Mouse (Mus musculus) stomach, embryonic 16.5 days (tissue): ENCODE data around the gene Mob3a. TPM values are rescaled to one million over a fixed set of nuclear protein-coding genes. Genes with fewer than 3 reads are reported as not detected.

Experiments
- ATAC-seq: fragments of 200-750 bp; cut with Nextera tagmentation; 2 replicates; pipeline ENCODE4 v1.8.0; 2017; ENCODE audit warnings: moderate number of reproducible peaks, moderate TSS enrichment; ENCODE audit not compliant: insufficient read depth, low FRiP score
- H3K27ac ChIP-seq: fragments of 300-500 bp; sonication (generic); 2 replicates; pipeline ENCODE4 v1.5.1; 2014; ENCODE audit warnings: low read length
- H3K27me3 ChIP-seq: fragments of 300-500 bp; sonication (generic); 2 replicates; pipeline ENCODE4 v1.6.1; 2014; ENCODE audit warnings: low read length, control low read depth, mixed read lengths; ENCODE audit not compliant: control insufficient read depth, insufficient read depth
- H3K36me3 ChIP-seq: fragments of 300-500 bp; sonication (generic); 2 replicates; pipeline ENCODE4 v1.6.1; 2014; ENCODE audit warnings: low read length; ENCODE audit not compliant: control insufficient read depth, insufficient read depth
- H3K4me1 ChIP-seq: fragments of 300-500 bp; sonication (generic); 2 replicates; pipeline ENCODE4 v1.6.1; 2014; ENCODE audit warnings: low read length, control low read depth, mixed read lengths; ENCODE audit not compliant: control insufficient read depth, insufficient read depth
- H3K4me2 ChIP-seq: fragments of 300-500 bp; sonication (generic); 2 replicates; pipeline ENCODE4 v1.6.1; 2014; ENCODE audit warnings: low read depth, low read length, mixed read lengths
- H3K4me3 ChIP-seq: fragments of 300-500 bp; sonication (generic); replicated peaks from 2 replicates; pipeline ENCODE4 v1.5.1; 2014; ENCODE audit warnings: mild to moderate bottlenecking, low read length
- H3K9ac ChIP-seq: fragments of 300-500 bp; sonication (generic); 2 replicates; pipeline ENCODE4 v1.6.1; 2014; ENCODE audit warnings: low read length
- H3K9me3 ChIP-seq: fragments of 300-500 bp; sonication (generic); replicated peaks from 2 replicates; pipeline ENCODE4 v1.6.1; 2016; ENCODE audit warnings: low read length, control low read depth; ENCODE audit not compliant: control insufficient read depth
- WGBS: fragments of 180-500 bp; shearing (Covaris S2); extraction: QIAGEN DNeasy Blood & Tissue Kit; methylation state at CpG from one replicate; pipeline ENCODE4 v1.1.7; 2014; 5-methylcytosine and 5-hydroxymethylcytosine counted together
- polyA plus RNA-seq: library from polyadenylated mRNA; unstranded; fragments of >200 nt; fragmentation: Nextera tagmentation; extraction: Ambion mirVana; gene quantifications from 2 replicates; pipeline ENCODE4 v1.2.1, GENCODE M21; 2015

Gene Mob3a
- polyA plus RNA-seq, 1 experiment from 2014 or later = 51.6 TPM

DNA sequence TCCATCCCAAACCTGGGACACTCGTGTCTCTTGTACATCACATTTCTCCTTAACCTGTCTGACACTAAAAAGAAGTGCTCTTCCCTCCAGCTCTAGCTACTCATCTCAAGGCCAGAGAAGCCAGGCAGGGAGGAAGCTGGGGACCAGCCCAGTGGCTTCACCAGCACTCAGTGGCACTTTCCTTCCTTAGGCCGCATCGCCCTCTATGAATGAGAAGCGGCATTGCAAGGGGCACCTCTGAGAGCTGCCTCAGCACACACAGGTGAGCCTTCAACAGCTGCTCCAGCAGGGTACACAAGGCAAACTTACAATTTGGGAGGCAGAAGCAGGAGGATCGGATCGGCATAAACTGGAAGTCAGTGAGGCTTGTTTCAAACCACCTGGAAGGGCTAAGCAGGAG is 17.6 kb downstream of the Mob3a start:
- no peak overlapping the region for H3K4me3 ChIP-seq
- no peaks in the 10 kb centered on the region for H3K9me3 ChIP-seq
- peaks cover 9% of the 10 kb centered on the region for H3K4me1 ChIP-seq
- no peak overlapping the region for H3K27ac ChIP-seq
- ATAC-seq = 0 out of 2 replicates have a peak, but pooled peaks have one; percentile 34
- H3K9ac ChIP-seq = no peak overlapping the region
- H3K36me3 ChIP-seq = peaks cover 20% of the 10 kb centered on the region; the same call in 1 of the 2 replicates
- 56% methylated on average over 6 of the region's 6 CpGs for WGBS
- no peak overlapping the region for H3K4me2 ChIP-seq
- H3K27me3 ChIP-seq = no peaks in the 10 kb centered on the region

DNA sequence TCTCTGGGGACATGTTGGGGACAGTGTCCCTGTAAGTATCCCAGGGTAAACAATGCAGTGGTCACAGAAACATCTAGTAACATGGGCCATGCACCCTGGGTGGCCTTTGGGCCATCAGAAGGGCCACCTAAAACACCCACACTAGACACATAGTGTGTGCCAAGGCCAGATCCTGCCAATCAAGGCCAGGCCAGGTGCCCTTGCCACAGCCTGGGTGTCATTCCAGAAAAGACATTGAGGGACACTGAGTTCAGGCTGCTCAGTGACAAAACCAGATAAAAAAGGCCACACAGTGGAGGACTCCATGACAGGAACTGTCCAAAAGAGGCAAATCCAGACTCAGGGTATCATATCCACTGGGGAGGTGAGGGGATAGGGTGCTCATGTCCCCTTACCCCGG is 18.1 kb downstream of the Mob3a start:
- ATAC-seq = no peak
- Histone ChIP-seq H3K4me1 (peaks cover 14% of the 10 kb centered on the region), H3K36me3 (peaks cover 18% of the 10 kb centered on the region; the same call in 1 of the 2 replicates), H3K27me3 (no peaks in the 10 kb centered on the region), H3K9ac (no peak overlapping the region), H3K9me3 (no peaks in the 10 kb centered on the region), H3K27ac (no peak overlapping the region), H3K4me3 (no peak overlapping the region), H3K4me2 (no peak overlapping the region)
- WGBS = 88% methylated on average over 1 of the region's 1 CpGs

DNA sequence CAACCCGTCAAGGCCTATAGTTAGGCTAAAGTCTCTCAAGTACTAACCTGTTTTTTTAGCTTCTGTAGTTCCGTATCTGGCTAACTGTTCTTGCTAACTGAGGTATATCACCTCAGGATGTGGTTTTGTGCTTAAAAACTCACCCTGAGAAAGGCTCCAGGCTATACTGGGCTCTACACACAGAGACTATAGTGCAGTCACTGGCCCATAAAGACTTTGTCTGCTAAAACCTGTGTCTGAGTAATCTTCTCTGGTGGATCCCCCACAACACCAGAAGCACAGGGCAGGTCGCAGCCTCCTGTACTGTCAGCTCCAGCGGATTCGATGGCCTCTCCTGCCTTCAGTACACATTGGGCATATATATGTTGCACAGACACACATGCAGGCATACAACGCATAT is 19.8 kb downstream of the Mob3a start:
- H3K9me3 ChIP-seq = no peaks in the 10 kb centered on the region
- 92% methylated on average over 6 of the region's 6 CpGs for WGBS
- H3K4me2 ChIP-seq = no peak overlapping the region

DNA sequence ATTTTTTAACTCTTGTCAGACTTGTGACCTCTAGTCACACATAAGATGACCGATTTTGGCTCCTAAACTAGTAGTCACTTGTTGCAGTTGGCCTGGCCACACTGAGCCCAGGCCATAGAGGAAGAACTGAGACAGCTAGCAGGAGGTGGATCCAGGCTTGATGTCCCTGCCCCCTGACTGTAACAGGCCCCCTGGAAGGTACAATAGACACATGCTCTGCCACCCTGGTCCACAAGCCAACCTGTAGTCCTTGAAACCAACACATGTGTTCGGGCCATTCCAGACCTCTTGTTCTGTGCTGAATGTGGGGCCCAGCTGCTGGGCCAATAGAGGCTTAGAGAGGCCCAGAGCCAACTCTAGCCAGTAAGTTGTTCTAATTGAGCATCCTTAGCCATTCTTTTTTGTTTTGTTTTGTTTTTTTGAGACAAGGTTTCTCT is 21.5 kb downstream of the Mob3a start:
- no peak overlapping the region for H3K9ac ChIP-seq
- H3K4me2 ChIP-seq = no peak overlapping the region
- peak overlapping the region; percentile 100 for H3K27ac ChIP-seq
- peaks cover 32% of the 10 kb centered on the region for H3K4me1 ChIP-seq
- peaks cover 5% of the 10 kb centered on the region; the same call in 1 of the 2 replicates for H3K36me3 ChIP-seq
- 84% methylated on average over 2 of the region's 2 CpGs for WGBS
- H3K4me3 ChIP-seq = no peak overlapping the region
- no peaks in the 10 kb centered on the region for H3K27me3 ChIP-seq
- ATAC-seq = no peak
- no peaks in the 10 kb centered on the region for H3K9me3 ChIP-seq

More for the DNA sequence above, 19.8 kb downstream of the Mob3a start:
- H3K9ac ChIP-seq = no peak overlapping the region
- H3K27me3 ChIP-seq = no peaks in the 10 kb centered on the region
- H3K4me1 ChIP-seq = peaks cover 31% of the 10 kb centered on the region
- peaks cover 17% of the 10 kb centered on the region; the same call in 1 of the 2 replicates for H3K36me3 ChIP-seq
- H3K27ac ChIP-seq = no peak overlapping the region
- ATAC-seq = no peak
- no peak overlapping the region for H3K4me3 ChIP-seq

DNA sequence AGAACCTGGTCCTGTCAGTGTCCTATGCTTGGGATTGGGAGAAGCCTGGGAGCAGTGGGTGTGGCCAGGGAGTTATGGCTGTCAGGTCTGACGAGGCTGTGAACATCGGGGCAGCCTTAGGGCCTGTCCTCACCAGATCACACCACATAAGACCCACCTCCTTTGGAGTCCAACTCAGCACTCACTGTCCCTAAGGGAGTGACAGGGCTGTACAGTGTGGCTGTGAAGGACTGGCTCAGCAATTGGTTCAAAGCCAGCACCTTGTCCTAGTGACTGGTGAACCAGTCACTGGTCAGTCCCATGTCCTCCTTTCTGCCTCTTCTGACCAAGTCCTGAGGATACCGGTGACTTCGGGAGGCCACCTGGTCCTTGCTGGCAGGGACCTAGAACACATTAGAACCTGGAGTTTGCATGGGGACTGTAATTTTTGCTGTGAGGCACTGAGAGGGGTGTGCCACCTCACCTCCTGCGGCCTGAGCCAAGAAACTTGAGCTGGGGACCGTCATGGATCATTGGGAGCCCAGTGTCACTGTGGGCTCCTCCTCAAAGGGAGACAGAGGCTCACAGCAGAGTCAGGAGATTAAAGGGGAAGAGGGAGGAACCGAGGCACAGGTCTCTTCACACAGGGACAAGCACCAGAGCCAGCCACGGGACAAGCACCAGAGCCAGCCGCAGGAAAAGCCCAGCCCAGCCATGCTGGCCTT is 22.1 kb downstream of the Mob3a start:
- Histone ChIP-seq H3K27ac (peak overlapping the region; percentile 100), H3K9ac (peak overlapping the region; percentile 1; the same call in 1 of the 2 replicates), H3K4me3 (no peak overlapping the region), H3K36me3 (no peaks in the 10 kb centered on the region), H3K4me2 (no peak overlapping the region), H3K27me3 (no peaks in the 10 kb centered on the region), H3K4me1 (peaks cover 33% of the 10 kb centered on the region), H3K9me3 (no peaks in the 10 kb centered on the region)
- no peak for ATAC-seq
- WGBS = 63% methylated on average over 9 of the region's 9 CpGs

DNA sequence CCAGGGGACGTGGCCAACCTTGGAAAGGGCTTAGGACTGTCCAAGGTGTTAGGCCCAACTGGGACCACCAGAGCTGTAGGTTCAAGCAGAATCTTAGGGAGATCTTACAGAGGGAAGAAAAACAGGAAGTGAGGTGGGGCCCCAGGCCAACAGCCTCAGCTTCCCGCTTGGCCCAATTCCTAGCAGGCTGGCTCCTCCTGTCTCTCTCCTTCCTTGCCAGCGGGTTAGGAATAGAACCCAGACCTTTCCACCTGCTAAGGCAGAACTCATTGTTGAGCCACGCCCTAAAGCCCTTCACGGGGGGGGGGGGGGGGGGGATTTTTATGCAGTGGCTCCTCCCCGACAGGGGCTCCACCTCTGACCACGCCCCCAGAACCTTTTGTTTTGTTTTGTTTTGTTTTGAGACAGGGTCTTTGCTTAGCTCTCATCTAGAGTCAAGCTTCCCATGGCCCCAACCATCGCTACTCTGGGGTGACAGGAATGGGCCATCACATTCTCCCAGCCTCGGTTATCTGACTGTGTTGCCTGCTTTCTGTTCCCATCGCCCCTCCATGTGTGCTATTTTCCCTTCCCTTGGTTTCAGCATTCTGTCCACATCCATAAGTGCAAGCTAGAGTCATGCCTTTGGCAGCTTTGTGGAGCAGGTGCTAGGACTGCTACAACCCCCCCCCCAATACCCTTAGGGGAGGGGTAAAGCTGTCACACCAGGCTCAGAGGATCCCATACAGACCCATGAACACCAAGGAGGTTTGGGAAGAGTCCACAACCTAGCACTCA is 23.0 kb downstream of the Mob3a start:
- ATAC-seq = no peak
- 55% methylated on average over 7 of the region's 10 CpGs for WGBS
- Histone ChIP-seq H3K9ac (peak overlapping the region; percentile 62; the same call in 1 of the 2 replicates), H3K36me3 (no peaks in the 10 kb centered on the region), H3K4me2 (peak overlapping the region; percentile 90; the same call in 1 of the 2 replicates), H3K4me3 (no peak overlapping the region), H3K9me3 (no peaks in the 10 kb centered on the region), H3K4me1 (peaks cover 42% of the 10 kb centered on the region), H3K27ac (peak overlapping the region; percentile 100), H3K27me3 (no peaks in the 10 kb centered on the region)

DNA sequence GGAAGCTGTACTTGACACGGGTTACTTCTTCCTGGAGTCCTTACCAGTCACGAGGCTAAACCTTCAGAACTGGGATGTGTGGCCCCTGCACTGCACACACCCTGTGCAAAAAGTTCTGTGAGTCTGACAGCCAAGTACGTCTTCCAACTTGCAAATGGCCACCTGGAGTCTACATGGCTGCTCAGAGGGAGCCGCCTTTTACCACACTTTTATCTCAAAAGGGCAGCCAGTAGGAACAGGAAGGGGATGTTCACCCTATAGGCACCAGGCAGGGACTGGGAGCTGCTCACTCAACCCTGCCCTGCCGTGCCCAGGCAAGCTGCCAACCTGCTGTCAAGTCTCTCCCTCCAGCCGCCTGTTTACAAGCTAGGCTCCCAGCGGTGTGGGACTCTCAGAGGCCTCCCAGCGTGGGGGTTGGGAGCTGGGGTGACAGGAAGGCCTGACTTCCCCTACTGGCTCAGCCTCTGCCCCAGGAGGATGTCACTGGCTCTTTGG is 23.8 kb downstream of the Mob3a start, which contains the start of gene Mknk2:
Gene Mknk2 (minus strand): TSS at position 171 of the 495 bp plus-strand sequence.
- Histone ChIP-seq H3K27me3 (no peaks in the 10 kb centered on the region), H3K9ac (peak within 1 kb of the TSS; percentile 77), H3K36me3 (no peaks in the 10 kb centered on the region), H3K4me1 (peaks cover 50% of the 10 kb centered on the region), H3K27ac (peak within 1 kb of the TSS; percentile 100), H3K4me3 (peak within 1 kb of the TSS; percentile 98), H3K9me3 (no peaks in the 10 kb centered on the region), H3K4me2 (peak within 1 kb of the TSS; percentile 90)
- ATAC-seq = peak; percentile 66
- whole genome bisulfite sequencing = 6% methylated on average over 8 of the region's 8 CpGs

DNA sequence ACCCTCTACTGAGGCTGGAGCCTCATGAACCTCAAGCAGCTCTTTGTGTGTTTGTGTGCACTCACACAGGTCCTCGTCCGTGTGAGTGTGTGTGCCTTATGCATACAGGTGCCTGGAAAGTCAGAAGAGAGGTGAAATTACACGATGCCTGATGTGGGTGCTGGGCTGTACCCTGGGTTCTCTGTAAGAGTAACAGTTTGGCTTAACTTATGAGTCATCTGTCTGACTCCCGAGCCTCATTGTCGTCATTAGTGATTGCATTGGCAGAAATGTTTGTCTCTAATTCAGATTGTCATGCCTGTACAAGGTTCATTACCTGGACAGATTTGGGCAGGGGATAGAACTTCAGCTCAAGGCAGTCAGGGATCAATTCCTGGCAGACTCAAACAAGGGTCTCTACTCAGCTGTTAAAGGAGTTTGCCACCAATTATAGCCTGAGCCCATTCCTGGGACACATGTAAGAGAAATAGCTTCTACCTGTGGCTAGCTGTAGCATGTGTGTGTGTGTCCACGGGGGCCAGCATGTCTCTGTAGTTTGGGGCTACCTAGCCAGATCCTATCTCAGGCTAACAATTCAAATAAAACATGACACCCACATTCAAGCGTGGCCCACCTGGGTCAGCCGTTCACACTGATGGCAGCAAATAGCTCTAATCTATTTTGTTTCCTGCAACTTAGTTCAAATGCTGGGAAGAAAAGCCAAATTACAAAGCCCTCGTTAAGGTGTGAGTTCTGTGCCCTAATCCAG is 24.5 kb downstream of the Mob3a start:
- 22% methylated on average over 9 of the region's 9 CpGs for WGBS
- peaks cover 57% of the 10 kb centered on the region for H3K4me1 ChIP-seq
- no peaks in the 10 kb centered on the region for H3K27me3 ChIP-seq
- peak overlapping the region; percentile 90 for H3K4me2 ChIP-seq
- no peak for ATAC-seq
- no peaks in the 10 kb centered on the region for H3K9me3 ChIP-seq
- H3K4me3 ChIP-seq = peak overlapping the region; percentile 98
- H3K36me3 ChIP-seq = no peaks in the 10 kb centered on the region
- peak overlapping the region; percentile 77 for H3K9ac ChIP-seq
- peak overlapping the region; percentile 100 for H3K27ac ChIP-seq
